Mouse (Mus musculus) heart, embryonic 10.5 days (tissue): ENCODE measurements around the gene Mrpl45. TPM values are rescaled to one million over a fixed set of nuclear protein-coding genes. Genes with fewer than 3 reads are reported as not detected.

Experiments used
- DNase-seq: peaks from one replicate; pipeline ENCODE4 v3.0.0-alpha.2; 2017; ENCODE audit warnings: low spot score
- H3K27ac ChIP-seq: fragments of 300-500 bp; sonication (generic); 2 replicates; pipeline ENCODE4 v1.5.1; 2016; ENCODE audit warnings: mild to moderate bottlenecking
- H3K27me3 ChIP-seq: fragments of 300-500 bp; sonication (generic); 2 replicates; pipeline ENCODE4 v1.6.1; 2016; ENCODE audit warnings: mild to moderate bottlenecking; ENCODE audit not compliant: poor library complexity, insufficient read depth, severe bottlenecking
- H3K36me3 ChIP-seq: fragments of 300-500 bp; sonication (generic); 2 replicates; pipeline ENCODE4 v1.6.1; 2016; ENCODE audit warnings: mild to moderate bottlenecking, moderate library complexity
- H3K4me1 ChIP-seq: fragments of 300-500 bp; sonication (generic); 2 replicates; pipeline ENCODE4 v1.6.1; 2016; ENCODE audit warnings: mild to moderate bottlenecking
- H3K4me3 ChIP-seq: fragments of 300-500 bp; sonication (generic); 2 replicates; pipeline ENCODE4 v1.5.1; 2016; ENCODE audit warnings: mild to moderate bottlenecking, moderate library complexity
- H3K9me3 ChIP-seq: fragments of 300-500 bp; sonication (generic); 2 replicates; pipeline ENCODE4 v1.6.1; 2016; ENCODE audit warnings: mild to moderate bottlenecking, moderate library complexity
- WGBS: fragments of 180-500 bp; shearing (Covaris S2); methylation state at CpG from one replicate; pipeline ENCODE4 v1.1.7; 2016; 5-methylcytosine and 5-hydroxymethylcytosine counted together
- polyA plus RNA-seq: library from polyadenylated mRNA; unstranded; fragments of >200 nt; fragmentation: Nextera tagmentation; extraction: Ambion mirVana; gene quantifications from 2 replicates; pipeline ENCODE4 v1.2.1, GENCODE M21; 2016

Mrpl45 gene
- polyA plus RNA-seq, 1 experiment from 2014 or later = 65.8 TPM

DNA sequence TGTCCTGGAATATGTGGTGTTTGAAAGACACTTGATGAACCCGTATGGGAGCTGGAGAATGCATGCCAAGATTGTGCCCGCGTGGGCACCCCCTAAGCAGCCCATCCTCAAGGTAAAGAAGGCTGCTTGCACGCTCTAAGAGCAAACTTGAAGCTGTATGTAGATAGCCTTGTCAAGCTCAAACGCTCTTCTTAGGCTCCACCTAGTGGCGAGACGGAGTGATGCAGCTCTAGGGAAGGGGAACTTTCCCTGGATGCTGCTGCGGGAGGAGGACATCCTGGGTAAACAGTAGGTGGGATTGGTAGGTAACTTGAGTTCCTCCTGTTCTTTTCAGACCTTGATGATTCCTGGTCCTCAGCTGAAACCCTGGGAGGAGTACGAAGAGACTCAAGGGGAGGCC lies 12.6 kb downstream of the Mrpl45 start:
- Histone ChIP-seq H3K27me3 (no peaks in the 10 kb centered on the region), H3K9me3 (no peaks in the 10 kb centered on the region), H3K4me1 (0 out of 2 replicates have a peak, but pooled peaks cover 6% of the 10 kb centered on the region), H3K36me3 (peaks cover 70% of the 10 kb centered on the region), H3K4me3 (no peak overlapping the region), H3K27ac (no peak overlapping the region)
- DNase-seq = no peak
- 25% methylated on average over 9 of the region's 9 CpGs for WGBS

DNA sequence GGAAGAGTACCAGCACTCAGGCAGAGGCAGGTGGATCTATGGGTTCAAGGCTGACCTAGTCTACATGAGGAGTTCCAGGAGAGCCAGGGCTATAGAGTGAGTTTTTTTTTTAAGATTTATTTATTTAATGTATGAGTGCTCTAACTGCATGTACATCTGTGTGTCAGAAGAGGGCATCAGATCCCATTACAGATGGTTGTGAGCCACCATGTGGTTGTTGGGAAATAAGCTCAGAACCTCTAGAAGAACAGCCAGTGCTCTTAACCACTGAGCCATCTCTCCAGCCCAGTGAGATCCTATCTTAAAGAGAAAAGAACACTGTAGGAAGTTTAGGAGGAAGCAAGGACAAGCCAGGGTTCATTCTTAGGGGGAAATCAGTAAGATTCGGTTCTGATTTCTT lies 14.8 kb downstream of the Mrpl45 start:
- no peak overlapping the region for H3K27ac ChIP-seq
- H3K27me3 ChIP-seq = peaks cover 10% of the 10 kb centered on the region
- DNase-seq = no peak
- H3K4me3 ChIP-seq = no peak overlapping the region
- peaks cover 52% of the 10 kb centered on the region for H3K36me3 ChIP-seq
- peaks cover 13% of the 10 kb centered on the region; the same call in 1 of the 2 replicates for H3K4me1 ChIP-seq
- 89% methylated on average over 1 of the region's 1 CpGs for WGBS
- H3K9me3 ChIP-seq = no peaks in the 10 kb centered on the region

DNA sequence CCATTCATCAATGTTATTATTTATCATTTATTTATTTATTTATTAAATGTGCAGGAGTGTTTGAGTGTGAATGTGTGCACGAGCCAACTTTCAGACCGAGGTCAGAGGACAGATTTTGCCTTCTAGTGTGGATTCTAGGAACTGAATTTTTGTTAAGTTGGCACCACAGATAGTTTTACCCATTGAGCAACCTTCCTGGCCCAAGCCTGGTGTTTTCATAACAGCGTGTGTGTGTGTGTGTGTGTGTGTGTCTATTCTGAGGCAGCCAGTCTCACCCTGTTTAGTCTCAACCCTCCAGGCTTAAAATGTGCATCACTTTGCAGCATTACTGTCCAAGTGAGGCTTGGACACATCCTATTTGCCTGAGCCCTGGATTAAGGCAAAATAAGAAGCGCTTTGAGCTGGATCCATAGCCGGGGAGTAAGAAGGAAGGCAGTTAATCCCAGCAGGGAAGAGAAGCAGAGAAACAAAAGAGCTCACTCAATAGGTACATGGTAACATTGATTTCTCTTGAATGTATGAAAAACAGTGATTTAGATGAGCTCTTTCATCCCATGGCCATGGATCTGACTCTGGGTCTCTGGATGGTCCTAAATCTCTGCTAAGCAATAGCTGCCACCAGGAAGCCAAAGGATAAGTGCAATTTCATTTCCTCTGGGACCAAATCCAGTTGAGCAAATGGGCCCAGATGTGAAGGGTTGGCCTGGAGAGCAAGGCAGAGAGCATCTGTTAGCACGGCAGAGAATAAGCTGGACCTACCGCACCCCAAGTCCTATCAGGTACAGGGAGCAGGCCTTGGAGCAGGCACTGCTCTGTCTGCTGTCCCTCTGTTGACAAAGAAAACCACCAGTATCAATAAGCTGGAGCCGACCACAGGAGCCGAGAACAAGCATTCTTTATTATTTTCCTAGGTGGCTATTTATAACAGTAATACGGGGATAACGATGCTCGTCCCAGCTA lies 16.0 kb downstream of the Mrpl45 start:
- Histone ChIP-seq H3K9me3 (no peaks in the 10 kb centered on the region), H3K4me1 (peaks cover 14% of the 10 kb centered on the region), H3K27me3 (peaks cover 22% of the 10 kb centered on the region), H3K4me3 (no peak overlapping the region), H3K36me3 (peaks cover 40% of the 10 kb centered on the region), H3K27ac (no peak overlapping the region)
- peak; percentile 36 for DNase-seq
- 87% methylated on average over 12 of the region's 12 CpGs for WGBS

DNA sequence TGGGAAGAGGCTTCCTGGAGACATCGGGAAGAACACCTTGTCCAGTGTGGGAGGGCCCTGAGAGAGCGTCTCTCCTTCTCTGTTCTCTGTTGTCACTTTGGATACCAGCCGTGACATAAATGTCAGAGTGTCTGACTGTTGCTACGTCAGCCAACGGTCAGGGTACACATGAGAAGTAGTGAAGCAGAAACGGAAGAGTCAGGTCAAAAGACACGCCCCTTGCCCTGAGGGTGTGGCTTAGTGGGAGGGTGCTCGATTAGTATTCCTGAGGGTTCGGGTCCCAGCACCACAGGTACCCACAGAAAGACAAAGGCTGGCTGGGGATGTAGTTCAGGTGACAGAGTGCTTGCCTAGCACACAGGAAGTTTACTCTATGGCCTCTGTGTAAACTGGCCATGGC lies 17.5 kb downstream of the Mrpl45 start:
- Histone ChIP-seq H3K27me3 (peaks cover 38% of the 10 kb centered on the region), H3K4me1 (peaks cover 22% of the 10 kb centered on the region), H3K4me3 (no peak overlapping the region), H3K27ac (no peak overlapping the region), H3K36me3 (peaks cover 27% of the 10 kb centered on the region), H3K9me3 (no peaks in the 10 kb centered on the region)
- 59% methylated on average over 9 of the region's 9 CpGs for WGBS
- peak; percentile 73 for DNase-seq

DNA sequence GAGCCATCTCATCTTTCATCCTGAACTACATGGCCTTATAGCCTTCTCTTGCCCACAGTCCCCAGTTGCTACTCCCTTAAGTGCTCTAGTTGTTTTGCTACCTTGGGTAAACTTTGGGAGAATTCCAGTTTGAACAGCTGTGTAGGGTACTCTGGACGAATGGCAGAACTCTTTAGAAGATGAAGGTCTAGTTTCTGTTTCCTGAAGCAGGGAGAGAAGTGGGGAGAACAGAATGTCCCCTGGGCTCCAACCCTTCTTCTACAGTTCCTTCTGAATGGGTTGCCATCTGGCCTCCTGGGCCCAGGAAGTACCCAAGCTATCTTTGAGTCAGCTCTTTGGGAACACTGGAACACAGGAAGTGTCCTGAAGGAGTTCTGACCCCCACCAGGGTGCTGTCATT lies 18.4 kb downstream of the Mrpl45 start:
- H3K9me3 ChIP-seq = no peaks in the 10 kb centered on the region
- DNase-seq = peak; percentile 60
- peaks cover 19% of the 10 kb centered on the region for H3K36me3 ChIP-seq
- peaks cover 46% of the 10 kb centered on the region for H3K27me3 ChIP-seq
- H3K4me1 ChIP-seq = peaks cover 31% of the 10 kb centered on the region
- 73% methylated on average over 1 of the region's 1 CpGs for WGBS
- H3K27ac ChIP-seq = no peak overlapping the region
- no peak overlapping the region for H3K4me3 ChIP-seq

DNA sequence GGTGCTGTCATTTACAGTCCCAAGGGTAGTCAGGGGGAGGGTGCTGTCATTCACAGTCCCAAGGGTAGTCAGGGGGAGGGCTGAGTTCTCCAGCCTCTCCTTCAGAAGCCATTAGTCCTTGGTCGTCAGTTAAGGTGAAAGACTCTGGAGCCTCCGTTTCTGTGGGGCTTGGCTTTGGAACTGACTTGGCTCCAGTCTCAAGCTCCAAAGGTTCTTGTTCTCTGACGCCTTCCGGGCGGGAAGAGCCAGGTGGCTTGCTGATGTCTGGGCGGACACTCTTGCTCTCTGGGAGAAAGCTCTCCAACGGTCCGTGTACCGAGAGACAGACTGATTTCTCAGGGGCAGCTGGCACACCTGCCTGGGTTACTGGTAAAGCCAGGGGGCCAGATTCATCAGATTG lies 18.9 kb downstream of the Mrpl45 start:
- Histone ChIP-seq H3K9me3 (no peaks in the 10 kb centered on the region), H3K4me3 (no peak overlapping the region), H3K27me3 (peaks cover 50% of the 10 kb centered on the region), H3K36me3 (peaks cover 14% of the 10 kb centered on the region), H3K4me1 (peaks cover 33% of the 10 kb centered on the region), H3K27ac (no peak overlapping the region)
- 75% methylated on average over 9 of the region's 9 CpGs for WGBS
- no peak for DNase-seq

DNA sequence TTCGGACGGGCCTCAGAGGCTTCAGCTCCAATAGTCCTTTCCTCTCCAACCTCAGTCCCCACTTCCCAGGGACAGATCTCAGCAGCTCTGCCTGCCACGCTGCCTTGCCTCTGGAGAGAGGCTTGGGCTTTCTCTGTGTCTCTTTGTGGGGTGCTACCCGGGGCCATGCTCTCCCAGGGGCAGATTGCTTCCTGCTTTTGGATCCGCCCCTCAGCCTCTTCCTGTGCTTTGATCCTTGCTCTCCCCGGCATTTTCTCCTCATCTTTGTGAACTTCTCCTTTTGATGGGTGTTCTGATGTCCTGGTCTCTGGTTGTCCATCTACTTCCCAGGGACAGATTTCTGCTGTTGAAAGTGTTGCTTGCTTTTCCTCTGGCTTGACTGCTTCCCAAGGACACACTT lies 20.7 kb downstream of the Mrpl45 start:
- no peak overlapping the region for H3K4me3 ChIP-seq

DNA sequence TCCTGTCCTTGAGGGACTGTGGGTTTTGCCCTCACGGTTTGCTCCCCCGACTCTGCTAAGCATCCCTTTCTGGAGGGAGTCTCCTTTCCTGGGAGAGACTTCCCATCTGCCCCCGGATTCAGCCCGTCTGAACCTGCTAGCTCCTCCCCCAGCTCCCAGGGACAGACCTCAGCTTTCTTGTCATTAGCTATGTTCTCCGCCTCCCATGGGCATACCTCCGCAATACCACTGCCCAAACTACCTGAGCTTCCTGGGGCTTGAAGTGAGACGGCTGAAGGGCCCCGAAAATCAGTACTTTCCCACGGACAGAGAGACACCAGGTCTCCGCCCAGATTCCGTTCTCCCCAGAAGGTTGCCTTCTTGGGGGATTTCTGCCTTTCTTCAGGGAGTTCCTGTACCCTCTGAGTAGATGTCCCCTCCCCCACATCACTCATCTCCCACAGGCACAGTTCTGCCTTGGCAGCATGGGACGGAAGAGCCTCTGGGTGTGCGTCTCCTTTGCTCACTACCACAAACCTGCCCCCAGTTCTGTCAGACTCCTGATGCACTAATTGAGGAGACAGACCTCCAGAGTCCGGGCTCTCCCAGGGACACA lies 21.3 kb downstream of the Mrpl45 start:
- Histone ChIP-seq H3K4me3 (no peak overlapping the region), H3K36me3 (no peaks in the 10 kb centered on the region), H3K27ac (no peak overlapping the region), H3K27me3 (peaks cover 57% of the 10 kb centered on the region), H3K4me1 (peaks cover 33% of the 10 kb centered on the region), H3K9me3 (no peaks in the 10 kb centered on the region)
- 55% methylated on average over 14 of the region's 14 CpGs for WGBS
- no peak for DNase-seq

More for the DNA sequence above, 20.7 kb downstream of the Mrpl45 start:
- Histone ChIP-seq H3K36me3 (peaks cover 2% of the 10 kb centered on the region; the same call in 1 of the 2 replicates), H3K9me3 (no peaks in the 10 kb centered on the region), H3K27ac (no peak overlapping the region), H3K27me3 (peaks cover 57% of the 10 kb centered on the region), H3K4me1 (peaks cover 33% of the 10 kb centered on the region)
- DNase-seq = no peak
- 44% methylated on average over 6 of the region's 6 CpGs for WGBS

DNA sequence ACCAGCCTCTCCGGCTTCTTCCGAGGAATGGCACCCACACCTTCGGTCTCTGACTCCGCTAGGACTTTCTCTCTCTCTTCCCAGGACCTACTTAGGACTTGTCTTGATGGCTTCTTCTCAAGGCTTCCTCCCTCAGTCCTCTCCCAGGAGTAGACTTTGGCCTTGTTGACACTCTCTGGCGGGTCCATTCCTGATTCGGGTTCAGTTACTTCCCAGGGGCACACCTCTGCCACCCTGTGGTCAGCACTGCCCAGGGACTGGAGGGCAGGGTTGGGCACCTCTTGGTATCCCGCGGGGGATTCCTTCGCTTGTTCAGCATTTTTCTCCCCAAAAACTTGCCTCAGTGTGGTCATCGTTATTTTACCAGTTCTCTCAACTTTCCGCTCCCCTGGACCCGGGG lies 21.8 kb downstream of the Mrpl45 start:
- peaks cover 33% of the 10 kb centered on the region for H3K4me1 ChIP-seq
- no peaks in the 10 kb centered on the region for H3K9me3 ChIP-seq
- H3K27ac ChIP-seq = no peak overlapping the region
- H3K27me3 ChIP-seq = peaks cover 59% of the 10 kb centered on the region
- no peak for DNase-seq
- H3K36me3 ChIP-seq = no peaks in the 10 kb centered on the region
- WGBS = 69% methylated on average over 12 of the region's 12 CpGs
- no peak overlapping the region for H3K4me3 ChIP-seq

DNA sequence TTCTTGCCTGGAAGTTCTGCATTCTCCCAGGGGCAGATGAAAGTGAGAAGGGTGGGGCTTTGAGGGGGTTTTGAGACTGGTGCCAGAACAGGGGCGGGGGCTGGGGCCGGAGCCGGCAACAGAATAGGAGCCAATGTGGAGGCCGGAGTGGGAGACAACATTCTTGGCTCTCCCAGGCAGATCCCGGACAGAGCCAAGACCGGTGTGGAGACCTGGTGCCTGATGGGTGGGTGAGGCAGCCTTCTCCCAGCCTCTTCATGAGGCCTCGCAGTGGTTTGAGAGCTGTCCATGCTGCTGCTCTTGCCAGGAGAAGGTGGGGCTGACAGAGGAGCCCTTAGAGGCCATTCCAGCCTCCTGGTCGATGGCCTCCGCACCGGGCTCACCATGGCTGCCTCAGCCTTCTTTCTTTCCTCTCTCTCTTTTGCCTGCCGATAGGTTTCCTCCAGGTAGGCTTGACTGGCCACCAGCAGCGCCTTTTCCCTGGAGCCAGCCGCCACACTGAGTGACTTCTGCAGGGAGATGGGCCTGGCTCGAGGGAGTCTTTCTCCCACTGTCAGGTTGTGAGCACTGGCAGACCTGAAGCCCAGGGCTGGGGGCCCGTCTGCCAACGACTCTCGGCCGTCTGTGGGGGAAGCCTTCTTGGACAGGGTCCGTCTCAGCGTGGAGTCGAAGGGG lies 22.9 kb downstream of the Mrpl45 start:
- no peak for DNase-seq
- H3K4me3 ChIP-seq = peak overlapping the region; percentile 28
- H3K9me3 ChIP-seq = no peaks in the 10 kb centered on the region
- 28% methylated on average over 21 of the region's 21 CpGs for WGBS
- H3K27me3 ChIP-seq = peaks cover 70% of the 10 kb centered on the region
- H3K27ac ChIP-seq = peak overlapping the region; percentile 42
- H3K4me1 ChIP-seq = peaks cover 32% of the 10 kb centered on the region
- H3K36me3 ChIP-seq = no peaks in the 10 kb centered on the region

DNA sequence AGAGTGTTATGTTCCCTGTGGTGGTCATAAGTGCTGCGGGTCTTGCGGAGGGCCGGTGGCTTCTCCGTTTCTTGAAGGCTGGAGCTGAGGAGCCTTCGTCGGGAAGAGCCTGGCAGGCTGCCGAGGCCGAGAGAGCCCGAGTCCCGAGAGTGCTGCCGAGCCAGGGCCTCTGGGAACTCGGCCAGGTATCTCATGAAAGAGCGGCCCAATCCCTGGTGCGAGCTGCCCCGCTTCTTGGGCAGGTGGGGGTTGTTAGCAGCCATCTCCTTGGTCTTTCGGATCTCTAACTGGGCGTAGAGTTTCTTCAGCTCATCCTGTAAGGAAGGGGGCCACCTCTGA lies 23.4 kb downstream of the Mrpl45 start:
- H3K27ac ChIP-seq = peak overlapping the region; percentile 42; the same call in 1 of the 2 replicates
- DNase-seq = no peak
- H3K9me3 ChIP-seq = no peaks in the 10 kb centered on the region
- peaks cover 75% of the 10 kb centered on the region for H3K27me3 ChIP-seq
- peaks cover 37% of the 10 kb centered on the region for H3K4me1 ChIP-seq
- H3K36me3 ChIP-seq = no peaks in the 10 kb centered on the region
- 29% methylated on average over 17 of the region's 17 CpGs for WGBS
- peak overlapping the region; percentile 28 for H3K4me3 ChIP-seq

DNA sequence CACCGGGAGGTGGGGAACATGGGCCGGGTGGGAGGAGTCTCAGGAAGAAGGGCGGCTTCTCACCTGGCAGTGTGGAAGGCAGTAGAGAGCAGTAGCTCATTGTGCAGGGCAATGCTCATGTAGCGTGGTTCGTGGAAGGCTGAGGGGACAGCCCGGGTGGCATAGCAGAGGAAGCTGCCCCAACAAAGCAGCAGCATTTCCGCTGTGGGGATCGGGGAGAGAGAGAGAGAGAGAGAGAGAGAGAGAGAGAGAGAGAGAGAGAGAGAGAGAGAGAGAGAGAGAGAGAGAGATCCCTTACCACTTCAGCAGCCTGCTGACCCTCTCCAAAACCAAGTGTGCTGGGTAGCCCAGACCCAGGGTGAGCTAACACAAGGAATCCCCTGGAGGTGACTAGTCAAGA lies 27.7 kb downstream of the Mrpl45 start:
- Histone ChIP-seq H3K4me1 (peaks cover 38% of the 10 kb centered on the region), H3K36me3 (no peaks in the 10 kb centered on the region), H3K9me3 (no peaks in the 10 kb centered on the region), H3K27ac (0 out of 2 replicates have a peak overlapping the region, but pooled peaks have one; percentile 43), H3K4me3 (peak overlapping the region; percentile 39; the same call in 1 of the 2 replicates), H3K27me3 (peaks cover 39% of the 10 kb centered on the region)
- WGBS = 40% methylated on average over 8 of the region's 8 CpGs
- no peak for DNase-seq

DNA sequence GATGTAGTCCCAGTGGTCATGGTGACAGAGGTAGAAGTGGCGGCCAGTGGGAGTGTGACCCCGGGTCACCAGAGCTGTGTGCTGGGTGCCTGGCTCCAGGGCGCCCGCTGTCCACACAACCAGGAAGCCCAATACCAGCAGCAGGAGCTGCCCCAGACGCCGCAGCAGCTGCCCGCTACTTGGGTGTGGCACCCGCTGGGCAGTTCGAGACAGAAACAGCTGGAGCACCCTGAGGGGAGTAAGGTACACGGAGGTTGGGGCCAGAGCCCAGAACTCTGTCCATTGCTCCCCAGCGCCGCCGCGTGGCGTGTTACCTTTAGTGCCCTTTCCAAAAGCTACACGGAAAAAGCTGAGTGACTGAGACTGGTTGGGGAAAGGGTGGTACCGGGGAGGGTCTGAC lies 28.1 kb downstream of the Mrpl45 start:
- Histone ChIP-seq H3K4me3 (peak overlapping the region; percentile 39), H3K27me3 (peaks cover 34% of the 10 kb centered on the region), H3K36me3 (no peaks in the 10 kb centered on the region), H3K27ac (no peak overlapping the region), H3K9me3 (no peaks in the 10 kb centered on the region), H3K4me1 (peaks cover 34% of the 10 kb centered on the region)
- no peak for DNase-seq
- 25% methylated on average over 17 of the region's 17 CpGs for WGBS
